Mouse (Mus musculus): Measurements from ENCODE around the gene Cwf19l1.

The Cwf19l1 gene

DNA sequence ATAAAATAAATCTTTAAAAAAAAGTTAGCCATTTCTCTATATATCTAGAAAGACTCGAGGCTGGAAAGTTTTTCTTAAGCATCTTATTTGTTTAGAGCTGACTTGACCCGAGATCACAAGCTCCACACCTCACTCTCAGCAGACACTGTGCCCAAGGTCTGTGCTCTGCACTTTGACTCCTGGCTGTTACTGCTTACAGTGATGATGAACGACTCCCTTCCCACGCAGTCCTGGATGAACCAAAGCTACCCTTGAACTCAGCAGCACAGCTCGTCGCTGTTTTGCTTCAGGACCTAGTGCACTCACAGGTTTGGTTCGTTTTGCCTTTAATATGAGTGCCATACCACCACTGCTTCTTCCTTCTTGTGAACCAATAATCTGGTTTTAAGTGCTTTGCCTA, 71.9 kb downstream of the Cwf19l1 start:
- no peak for DNase-seq (ENCODE audit: low read depth, low spot score)

GRCm38 (mm10) chr19:44060226-44060625, 75.5 kb downstream of the Cwf19l1 start:
- no peak for DNase-seq (ENCODE audit: low read depth, low spot score)
